Mouse (Mus musculus) MN1 (cell line): ENCODE data around the gene Slc7a11.

ENCODE experiments used
- DNase-seq: peaks from one replicate; pipeline ENCODE4 v3.0.0-alpha.2; 2016; ENCODE audit warnings: low spot score

Gene Slc7a11

DNA sequence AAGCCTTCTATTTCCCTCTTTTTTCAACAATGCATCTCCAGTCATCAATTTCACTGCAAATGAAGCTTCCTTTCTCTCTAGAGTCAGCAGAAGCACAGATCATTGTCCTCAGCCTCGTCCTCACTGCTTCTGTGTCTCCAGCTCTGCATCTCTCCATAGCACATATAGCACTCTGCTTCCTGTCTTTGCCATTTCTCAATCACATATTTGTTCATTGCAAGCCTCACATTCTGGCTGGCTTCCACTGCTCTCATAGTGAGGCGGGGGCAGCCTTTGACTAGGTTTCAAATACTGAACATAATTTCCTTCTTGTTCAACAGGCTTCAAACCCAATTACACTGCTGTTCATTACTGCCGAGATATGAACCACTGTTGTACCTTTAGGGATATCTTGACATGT, 305.1 kb downstream of the Slc7a11 start:
- no peak for DNase-seq

GRCm38 (mm10) chr3:50132204-50132603, 311.2 kb downstream of the Slc7a11 start:
- DNase-seq, result no peak

- DNase-seq, result no peak
These were observed 313.1 kb downstream of the Slc7a11 start for GRCm38 (mm10) chr3:50130319-50130718.

- no peak for DNase-seq
These were observed 322.4 kb downstream of the Slc7a11 start for GRCm38 (mm10) chr3:50121001-50121400.

DNA sequence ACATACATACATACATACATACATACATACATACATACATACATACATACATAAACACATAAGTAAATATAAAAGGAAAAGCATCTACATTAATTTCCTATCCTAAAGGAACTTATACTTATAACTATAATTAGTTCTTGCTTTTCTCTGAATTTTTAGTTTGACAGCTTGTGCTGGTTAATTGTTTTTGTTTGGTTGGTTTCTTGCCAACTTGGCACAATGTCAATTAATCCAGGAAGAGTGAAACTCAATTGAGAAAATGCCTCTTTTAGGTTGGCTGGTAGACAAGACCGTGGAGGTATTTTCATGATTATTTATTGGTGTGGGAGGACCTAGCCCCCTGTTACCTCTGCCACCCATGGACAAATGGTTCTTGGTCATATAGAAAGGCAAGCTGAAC, 327.1 kb downstream of the Slc7a11 start:
- no peak for DNase-seq

DNA sequence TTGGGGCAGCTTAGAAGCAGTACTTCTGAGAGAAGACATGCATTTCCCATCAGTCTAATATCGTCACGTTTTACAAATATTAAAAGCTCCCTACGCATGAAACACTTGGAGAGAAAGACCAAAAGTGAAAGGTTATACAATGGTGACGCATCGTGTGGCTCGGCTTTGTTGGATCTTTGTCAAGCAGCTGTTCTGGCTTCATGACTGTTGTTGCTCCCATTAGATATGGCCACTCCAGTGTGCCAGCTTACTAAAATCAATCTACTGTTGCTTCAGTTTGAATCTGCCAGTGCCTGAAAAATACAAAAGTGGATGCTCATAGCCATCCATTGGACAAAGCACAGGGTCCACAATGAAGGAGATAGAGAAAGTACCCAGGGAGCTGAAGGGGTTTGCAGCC, 337.9 kb downstream of the Slc7a11 start:
- no peak for DNase-seq

- DNase-seq, result no peak
These were observed 348.9 kb downstream of the Slc7a11 start for GRCm38 (mm10) chr3:50094404-50095092.

GRCm38 (mm10) chr3:50076979-50077378, 366.4 kb downstream of the Slc7a11 start:
- DNase-seq, result no peak

DNA sequence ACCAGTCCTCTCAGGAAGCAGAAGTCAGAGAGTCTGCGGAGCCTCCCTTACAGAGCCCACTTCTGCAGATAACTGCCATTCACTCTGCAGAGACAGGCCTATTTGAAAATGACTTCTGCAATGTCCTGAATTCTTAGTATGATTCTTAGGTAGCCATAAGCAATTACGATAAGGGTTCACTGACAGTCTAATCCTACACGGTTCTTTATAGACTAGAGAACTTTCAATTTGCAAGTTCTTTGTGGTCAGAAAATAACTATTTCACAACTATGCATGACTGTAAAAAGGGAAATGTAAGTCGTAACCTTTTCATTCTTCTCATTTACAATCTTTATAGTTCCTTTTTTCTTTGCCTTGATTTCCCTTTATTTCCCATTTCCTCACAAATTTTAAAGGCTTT, 380.0 kb downstream of the Slc7a11 start:
- no peak for DNase-seq

GRCm38 (mm10) chr3:50044666-50045065, 398.7 kb downstream of the Slc7a11 start:
- DNase-seq, result no peak

- no peak for DNase-seq
These were observed 399.3 kb downstream of the Slc7a11 start for GRCm38 (mm10) chr3:50044160-50044559.

- DNase-seq, result no peak
These were observed 402.3 kb downstream of the Slc7a11 start for GRCm38 (mm10) chr3:50041141-50041540.

DNA sequence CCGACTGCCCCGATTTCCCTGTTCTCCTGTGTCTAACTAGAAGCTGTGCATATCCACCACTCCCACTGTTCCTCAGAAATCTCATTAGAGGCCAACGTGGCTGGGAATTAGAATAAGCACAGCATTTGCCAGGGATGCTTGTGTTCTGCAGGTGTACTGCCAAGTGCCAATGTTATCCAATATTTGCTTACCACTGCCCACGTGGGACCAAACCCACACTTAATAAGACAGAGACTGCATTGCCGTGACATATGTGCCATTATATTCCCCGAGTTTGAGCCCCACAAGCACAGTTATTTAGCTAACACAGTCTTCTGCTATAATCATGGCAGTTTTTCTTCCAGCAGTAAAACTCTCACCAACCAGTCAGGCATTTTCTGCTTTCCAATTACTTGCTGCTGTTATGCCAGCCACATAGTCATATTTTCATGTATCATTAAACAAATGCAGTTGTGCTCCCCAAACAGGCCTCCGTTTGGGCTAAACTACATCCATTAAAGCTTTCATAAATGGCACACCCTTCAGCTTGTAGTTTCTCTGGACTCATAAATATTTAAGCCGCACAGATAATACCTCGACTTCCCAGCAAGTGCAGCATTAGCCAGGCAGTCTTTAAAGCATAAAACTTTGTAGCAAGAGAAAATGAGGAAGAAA, 407.4 kb downstream of the Slc7a11 start:
- DNase-seq, result no peak

DNA sequence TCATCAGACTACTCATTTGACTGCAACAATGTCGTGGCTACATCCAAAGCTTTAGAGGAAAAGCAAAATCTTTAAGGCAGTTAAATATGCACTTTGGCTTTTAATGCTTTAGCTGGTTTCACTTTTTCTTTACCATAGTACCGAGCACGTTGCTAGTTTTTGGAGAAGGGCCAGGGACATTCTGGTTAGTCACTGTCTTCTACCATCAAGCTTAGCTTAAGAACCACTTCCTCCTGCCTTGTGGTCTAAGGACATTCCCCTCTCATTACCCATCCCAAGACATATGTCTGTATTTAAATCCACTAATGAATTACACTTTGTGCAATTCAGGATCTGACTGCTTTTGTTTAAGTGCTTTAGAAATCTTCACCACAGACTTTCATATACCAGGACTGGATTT, 410.1 kb downstream of the Slc7a11 start:
- DNase-seq, result no peak

GRCm38 (mm10) chr3:50026039-50026438, 417.4 kb downstream of the Slc7a11 start:
- no peak for DNase-seq

DNA sequence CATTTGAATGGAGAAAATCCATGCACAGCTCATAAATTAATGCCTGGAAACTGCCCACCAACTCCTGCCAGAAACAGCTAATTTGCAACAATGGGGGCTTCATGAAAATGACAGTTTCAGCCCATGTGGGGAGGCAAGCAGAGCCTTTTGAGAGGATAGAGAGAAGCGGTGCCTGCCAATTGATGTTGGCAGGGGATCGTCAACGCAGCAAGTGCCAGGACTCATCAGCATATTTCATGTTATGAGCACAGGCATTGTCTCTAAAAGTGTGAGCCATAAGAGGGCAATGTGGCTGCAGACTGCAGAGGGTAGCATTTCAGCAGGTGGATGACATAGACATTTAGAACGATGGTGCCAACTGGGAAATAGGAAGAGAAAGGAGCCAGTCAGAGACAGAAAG, 429.0 kb downstream of the Slc7a11 start:
- no peak for DNase-seq

DNA sequence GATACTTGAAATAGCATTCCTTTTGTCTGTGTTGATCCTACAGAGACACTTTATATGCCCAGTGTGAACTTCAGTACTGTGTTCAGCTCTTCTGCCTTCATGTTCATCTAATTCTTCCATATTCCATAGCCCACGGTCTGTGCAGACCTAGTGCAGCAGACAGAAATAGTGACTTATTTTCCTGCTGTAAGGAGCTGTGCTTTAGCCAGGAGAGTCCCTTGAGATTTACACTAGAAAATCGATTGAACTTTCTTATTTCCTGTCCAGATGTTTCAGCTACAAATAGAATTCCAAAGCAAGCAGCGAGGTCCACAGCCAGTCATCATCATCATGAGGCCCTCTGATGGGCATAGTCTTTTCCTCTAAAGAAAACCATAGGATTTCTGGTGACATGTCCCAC, 431.4 kb downstream of the Slc7a11 start:
- no peak for DNase-seq

- DNase-seq, result no peak
These were observed 439.3 kb downstream of the Slc7a11 start for GRCm38 (mm10) chr3:50003970-50004683.

- peak; percentile 4 for DNase-seq
These were observed 441.3 kb downstream of the Slc7a11 start for GRCm38 (mm10) chr3:50002067-50002466.

- peak; percentile 4 for DNase-seq
These were observed 441.8 kb downstream of the Slc7a11 start for GRCm38 (mm10) chr3:50001635-50002034.

DNA sequence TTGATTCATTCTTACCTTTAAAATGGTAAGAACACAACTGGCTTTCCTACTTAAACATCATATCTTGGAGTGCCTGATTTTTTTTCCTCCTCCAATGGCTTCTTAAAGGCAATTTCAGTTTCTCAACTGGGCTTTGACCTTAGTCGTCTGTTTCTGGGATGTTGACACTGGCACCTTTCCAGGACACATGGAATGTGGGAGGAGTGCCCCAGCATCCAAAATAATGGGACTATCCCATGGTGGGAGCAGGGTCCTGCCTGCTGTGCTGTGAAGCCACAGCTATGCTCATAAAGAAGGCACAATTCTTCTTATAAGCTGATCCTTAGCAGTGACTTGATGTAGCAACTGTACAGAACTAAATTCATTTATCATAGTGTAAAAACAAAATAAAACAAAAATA, 450.5 kb downstream of the Slc7a11 start:
- DNase-seq, result no peak

DNA sequence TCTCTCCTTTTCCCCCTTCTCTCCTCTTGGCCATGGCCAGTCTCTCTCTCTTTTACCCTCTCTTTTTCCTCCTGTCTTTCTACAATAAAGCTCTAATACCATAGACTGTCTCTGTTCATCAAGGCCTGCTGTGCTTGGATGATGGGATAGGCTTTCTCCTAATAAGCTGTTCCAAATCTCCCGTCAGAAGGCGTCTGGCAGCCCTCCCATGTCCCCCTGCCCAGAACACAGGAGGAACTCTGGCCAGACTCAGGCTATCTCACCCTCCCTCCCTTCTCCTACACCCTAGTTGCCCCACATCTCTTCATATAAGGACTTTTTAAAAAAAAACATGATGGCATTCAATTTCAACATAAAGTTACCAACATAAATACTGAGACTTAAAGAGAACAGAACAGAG, 456.2 kb downstream of the Slc7a11 start:
- no peak for DNase-seq

DNA sequence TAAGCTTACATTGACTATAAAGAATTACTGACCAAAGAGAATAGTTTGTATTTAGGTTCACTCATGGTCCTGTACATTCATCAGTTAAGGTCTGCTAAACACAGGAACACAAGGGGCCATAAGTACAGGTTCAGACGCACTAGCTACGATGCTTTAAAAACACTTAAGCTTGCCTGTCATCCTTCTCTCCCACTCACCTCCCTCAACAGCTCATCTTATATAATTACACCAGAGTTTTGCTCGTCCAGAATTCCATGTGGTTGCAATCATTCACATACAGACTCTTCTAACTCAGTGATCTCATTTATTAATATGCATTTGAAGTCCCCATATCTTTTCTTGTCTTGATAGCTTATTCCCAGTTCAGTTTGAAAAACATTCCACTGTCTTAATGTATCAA, 458.6 kb downstream of the Slc7a11 start:
- DNase-seq, result no peak
